ENCODE assay signal across 17 mouse cellular contexts in the genomic region with DNA sequence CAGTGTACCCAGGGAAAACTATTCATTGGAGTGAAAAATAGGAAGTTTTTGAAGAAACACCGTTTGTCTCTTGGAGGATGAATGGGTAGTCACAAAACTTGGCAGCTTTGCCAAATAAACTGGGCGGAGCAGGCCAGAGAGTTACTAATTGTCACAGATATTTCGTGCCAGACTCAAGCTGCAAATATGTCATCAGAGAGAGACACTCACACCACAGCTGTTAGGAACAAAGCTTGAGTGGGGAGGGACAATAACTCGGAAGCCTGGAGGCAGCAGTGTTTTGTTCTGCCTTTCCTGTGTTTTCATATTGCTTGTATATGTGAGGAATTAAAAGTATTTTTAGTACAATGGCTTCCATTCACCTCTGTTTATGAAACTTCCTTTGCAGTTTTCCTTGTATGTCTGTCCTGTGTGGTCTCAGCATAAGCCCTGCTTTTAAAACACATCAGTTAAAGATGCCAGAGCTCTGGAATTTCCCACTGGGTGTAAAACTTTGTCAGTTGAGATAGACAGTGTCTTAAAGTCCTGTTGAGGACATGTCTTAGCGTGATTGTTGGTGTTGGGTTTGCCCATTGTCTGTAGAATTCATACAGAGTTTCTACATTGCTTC. TPM values are rescaled to one million over a fixed set of nuclear protein-coding genes. Genes with fewer than 3 reads are reported as not detected.
DNase-seq lines count a peak whose midpoint lies in the region; ATAC-seq and TF ChIP-seq lines count a peak whose summit lies in the region.
"Had no signal": no experiment of that assay in that cellular context is flagged by ENCODE, and none has a peak within 500 bp of the region (broad histone marks: within the 10 kb centered on the region; RNA-seq: fewer than 3 reads in every experiment).

No protein-coding gene starts in this region.

- no peaks in the 10 kb centered on the region for H3K9me3 ChIP-seq in lung, postnatal 0 days (ENCODE audit: low read length)
- no peaks in the 10 kb centered on the region for H3K9me3 ChIP-seq in intestine, embryonic 15.5 days
- H3K9me3 ChIP-seq: embryonic facial prominence, embryonic 12.5 days; forebrain, embryonic 13.5 days; hindbrain, embryonic 12.5 days; limb, embryonic 10.5 days had no signal

- H3K27ac ChIP-seq in lung, postnatal 0 days (ENCODE audit: low read length) = peak overlapping the region; percentile 26; the same call in 1 of the 2 replicates
- H3K27ac ChIP-seq in intestine, embryonic 15.5 days = no peak overlapping the region
- H3K27ac ChIP-seq: embryonic facial prominence, embryonic 12.5 days; forebrain, embryonic 13.5 days; hindbrain, embryonic 12.5 days; limb, embryonic 10.5 days; liver, embryonic 14.5 days had no signal

- TF ChIP-seq CTCF in lung, postnatal 0 days (IDR thresholded peaks at IDR 0.05) = no peak

- intact Hi-C loops in heart, postnatal 36 days (cut with DNase I) = no loop called here

- peaks cover 21% of the 10 kb centered on the region; the same call in 1 of the 2 replicates for H3K36me3 ChIP-seq in lung, postnatal 0 days (ENCODE audit: insufficient read depth, low read length)
- peaks cover 23% of the 10 kb centered on the region for H3K36me3 ChIP-seq in intestine, embryonic 15.5 days

- H3K4me1 ChIP-seq in lung, postnatal 0 days (ENCODE audit: insufficient read depth, low read depth, low read length) = no peaks in the 10 kb centered on the region
- no peaks in the 10 kb centered on the region for H3K4me1 ChIP-seq in intestine, embryonic 15.5 days (replicated peaks)
- H3K4me1 ChIP-seq: embryonic facial prominence, embryonic 12.5 days; forebrain, embryonic 13.5 days; hindbrain, embryonic 12.5 days; limb, embryonic 10.5 days had no signal

- no peak overlapping the region for H3K9ac ChIP-seq in lung, postnatal 0 days (replicated peaks; ENCODE audit: low read depth)
- H3K9ac ChIP-seq in intestine, embryonic 15.5 days = no peak overlapping the region
- H3K9ac ChIP-seq: embryonic facial prominence, embryonic 12.5 days; forebrain, embryonic 13.5 days; hindbrain, embryonic 12.5 days; liver, embryonic 14.5 days had no signal

- H3K27me3 ChIP-seq in lung, postnatal 0 days (replicated peaks; ENCODE audit: insufficient read depth, low read length) = no peaks in the 10 kb centered on the region
- no peaks in the 10 kb centered on the region for H3K27me3 ChIP-seq in intestine, embryonic 15.5 days (replicated peaks)
- H3K27me3 ChIP-seq: embryonic facial prominence, embryonic 12.5 days; forebrain, embryonic 13.5 days; hindbrain, embryonic 12.5 days had no signal

- no peak overlapping the region for H3K4me3 ChIP-seq in lung, postnatal 0 days (ENCODE audit: low read depth, low read length)
- no peak overlapping the region for H3K4me3 ChIP-seq in intestine, embryonic 15.5 days (replicated peaks)
- H3K4me3 ChIP-seq: embryonic facial prominence, embryonic 12.5 days; forebrain, embryonic 13.5 days; hindbrain, embryonic 12.5 days; limb, embryonic 10.5 days had no signal

- ATAC-seq in lung, postnatal 0 days = peak; percentile 91
- no peak for ATAC-seq in intestine, embryonic 15.5 days
- ATAC-seq: CD4-positive, CD25-positive, alpha-beta regulatory T cell, adult 4 months; forebrain, embryonic 13.5 days had no signal

- H3K4me2 ChIP-seq in lung, postnatal 0 days (replicated peaks; ENCODE audit: low read depth, low read length) = no peak overlapping the region
- no peak overlapping the region for H3K4me2 ChIP-seq in intestine, embryonic 15.5 days (replicated peaks)
- H3K4me2 ChIP-seq: embryonic facial prominence, embryonic 12.5 days; forebrain, embryonic 13.5 days; hindbrain, embryonic 12.5 days; midbrain, embryonic 11.5 days had no signal

- peak; percentile 27 for DNase-seq in heart, adult 8-10 months (ENCODE audit: low spot score)
- DNase-seq in heart, postnatal 36 days = no peak
- peak; percentile 28 for DNase-seq in layer of hippocampus, adult 11-12 months (ENCODE audit: low spot score)
- no peak for DNase-seq in layer of hippocampus, adult 9-10 months (ENCODE audit: low spot score)
- DNase-seq in brain, adult 2 months (ENCODE audit: low read depth, low spot score) = peak; percentile 24
- peak; percentile 71 for DNase-seq in lung, postnatal 0 days (ENCODE audit: low spot score)
- no peak for DNase-seq in testis, postnatal 14 days (ENCODE audit: low spot score)
- DNase-seq: cerebellum, postnatal 10 days; gastrocnemius, postnatal 10 days had no signal

- TF ChIP-seq EP300 in lung, postnatal 0 days (IDR thresholded peaks at IDR 0.05) = peak; percentile 94

- 69% methylated on average over 5 of the region's 5 CpGs for WGBS in lung, postnatal 0 days
- WGBS in intestine, embryonic 15.5 days = 86% methylated on average over 5 of the region's 5 CpGs

RNA-seq across cellular contexts. Expression of a gene that starts 13.0 kb away (rescaled TPM):
- total RNA-seq in heart, adult 8-10 months (2022) = 1 to 10 TPM; 1.9 to 4.3 (median 3.3) TPM
- 1 to 10 TPM; 4.9 to 6.0 TPM for total RNA-seq in heart, postnatal 36 days (2021)
- polyA plus RNA-seq in lung, postnatal 0 days (2015; fragmentation: Nextera tagmentation; extraction: Ambion mirVana) = 156 and 160 TPM in 2 replicates
- polyA plus RNA-seq in intestine, embryonic 15.5 days (2015; fragmentation: Nextera tagmentation; extraction: Ambion mirVana) = 86.8 and 92.4 TPM in 2 replicates

RNA-seq across cellular contexts. Expression of a gene that starts 20.8 kb away (rescaled TPM):
- total RNA-seq in heart, adult 8-10 months (2022) = 100 to 1,000 TPM; 204 to 236 (median 226) TPM
- 100 to 1,000 TPM; 219 to 255 TPM for total RNA-seq in heart, postnatal 36 days (2021)
- polyA plus RNA-seq in lung, postnatal 0 days (2015; fragmentation: Nextera tagmentation; extraction: Ambion mirVana) = 23.9 and 24.3 TPM in 2 replicates
- 54.6 and 59.7 TPM in 2 replicates for polyA plus RNA-seq in intestine, embryonic 15.5 days (2015; fragmentation: Nextera tagmentation; extraction: Ambion mirVana)

Comparison
In these comparisons a context has a peak if more than half of its experiments do, and no peak if none do; other contexts are left out.
1. DNase-seq: peak in heart, adult 8-10 months (single experiment), layer of hippocampus, adult 11-12 months (single experiment), brain, adult 2 months (single experiment) and lung, postnatal 0 days (single experiment); none in heart, postnatal 36 days (0 of 2), layer of hippocampus, adult 9-10 months (single experiment) and testis, postnatal 14 days (single experiment).